Mouse (Mus musculus) heart, adult 2 months (tissue): ENCODE data around the gene Gxylt2.

Experiments used
- CTCF ChIP-seq: fragments of 200-600 bp; IDR thresholded peaks from 2 replicates; pipeline ENCODE4 v1.8.1; 2022; ENCODE audit warnings: antibody characterized with exemption, mild to moderate bottlenecking, moderate library complexity
- POLR2A ChIP-seq: fragments of 200-500 bp; IDR thresholded peaks from 2 replicates; pipeline ENCODE4 v1.6.1; 2011; ENCODE audit warnings: mild to moderate bottlenecking, low read depth, low read length, control low read depth; ENCODE audit not compliant: insufficient read depth

DNA sequence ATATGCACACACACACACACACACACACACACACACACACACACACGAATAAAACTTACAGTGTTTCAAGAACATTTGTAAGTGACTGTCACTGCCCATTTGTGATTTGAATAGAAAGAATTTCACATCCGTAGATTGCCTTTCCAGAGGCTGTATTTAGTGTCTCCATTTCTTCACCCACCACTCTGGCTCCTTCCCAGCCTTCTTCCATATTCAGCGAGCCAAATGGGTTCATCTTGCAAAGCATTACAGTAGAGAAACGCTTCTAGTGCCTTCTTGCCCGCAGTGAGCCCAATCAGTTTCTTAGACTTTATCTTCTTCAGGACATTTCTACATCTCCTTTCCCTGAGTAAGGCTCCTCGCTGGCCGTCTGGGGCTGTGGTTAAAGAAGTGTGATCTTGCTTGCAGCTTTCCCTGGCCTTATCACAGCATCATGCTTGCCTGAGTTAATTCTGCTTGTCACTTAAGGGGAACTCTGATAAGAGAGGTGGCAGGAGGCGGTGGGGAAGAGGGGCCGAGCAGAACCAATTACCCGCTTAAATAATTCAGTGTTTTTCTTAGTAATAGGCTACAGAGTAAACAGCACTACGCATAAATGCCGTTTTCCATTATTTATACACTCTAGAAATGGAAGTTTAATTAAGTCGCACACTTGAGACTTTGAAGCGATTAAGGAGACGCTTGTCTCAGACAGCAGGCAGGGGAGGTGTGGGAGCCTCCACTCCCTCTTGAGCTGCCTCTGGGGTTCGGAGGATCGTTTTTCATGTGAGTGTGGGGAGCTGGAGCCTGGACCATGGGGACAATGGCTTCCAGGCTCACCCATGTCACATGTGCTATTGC, 16.6 kb downstream of the Gxylt2 start:
- no peak for TF ChIP-seq CTCF
- no peak for TF ChIP-seq POLR2A
